Mouse (Mus musculus): Measurements from ENCODE around the gene Nol10. TPM values are rescaled to one million over a fixed set of nuclear protein-coding genes. Genes with fewer than 3 reads are reported as not detected.
A peak's percentile ranks its signal among the peaks of the same experiment; 100 is the strongest.

Gene Nol10
- total and polyA plus RNA-seq, 2 experiments from 2014 or later: 2.2 to 7.6 TPM

DNA sequence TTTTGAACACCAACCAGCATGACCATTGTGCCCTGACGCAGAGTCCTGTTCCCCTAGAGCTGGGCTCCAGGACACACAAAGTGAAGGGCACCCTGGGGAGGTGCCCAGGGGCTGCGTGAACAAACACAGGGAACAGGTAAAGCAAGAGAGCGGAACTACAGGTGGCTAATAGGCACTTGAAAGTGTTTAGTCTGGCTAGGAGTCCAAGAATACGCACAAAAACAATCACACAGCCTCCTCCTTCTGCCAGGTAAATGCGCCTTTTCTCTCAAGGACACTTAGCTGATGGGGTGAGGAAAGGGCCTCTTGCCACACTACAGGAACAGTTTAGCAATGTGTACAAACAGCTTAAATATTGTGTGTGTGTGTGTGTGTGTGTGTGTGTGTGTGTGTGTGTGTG is 32.2 kb upstream of the Nol10 start:
- DNase-seq (ENCODE audit: low spot score): no peak
- TF ChIP-seq EP300 (IDR thresholded peaks at IDR 0.05; ENCODE audit: low read depth) (no peak), CTCF (IDR thresholded peaks at IDR 0.05; ENCODE audit: low read depth) (no peak)
- 90% methylated on average over 5 of the region's 5 CpGs for WGBS

GRCm38 (mm10) chr12:17317970-17318369 is 30.3 kb upstream of the Nol10 start:
- DNase-seq (ENCODE audit: low spot score): no peak
- H3K4me1 ChIP-seq (ENCODE audit: control insufficient read depth, insufficient read depth): no peaks in the 10 kb centered on the region
- no peaks in the 10 kb centered on the region for H3K9me3 ChIP-seq (replicated peaks; ENCODE audit: control insufficient read depth, low read length)
- no peaks in the 10 kb centered on the region for H3K36me3 ChIP-seq (replicated peaks; ENCODE audit: control insufficient read depth, insufficient read depth, low read length)
- H3K4me3 ChIP-seq (ENCODE audit: low read depth, low read length): no peak overlapping the region
- no peak overlapping the region for H3K4me2 ChIP-seq (ENCODE audit: low read depth, low read length)
- ATAC-seq (ENCODE audit: insufficient read depth, low read depth): peak; percentile 74; the same call in 1 of the 2 replicates
- peaks cover 3% of the 10 kb centered on the region; the same call in 1 of the 2 replicates for H3K27me3 ChIP-seq (ENCODE audit: control insufficient read depth, insufficient read depth, low read length)
- H3K9ac ChIP-seq (replicated peaks; ENCODE audit: low read depth, low read length): no peak overlapping the region
- no peak overlapping the region for H3K27ac ChIP-seq (ENCODE audit: low read depth)
- WGBS: 32% methylated on average over 4 of the region's 4 CpGs
- TF ChIP-seq CTCF (IDR thresholded peaks at IDR 0.05; ENCODE audit: low read depth): no peak
- TF ChIP-seq EP300 (IDR thresholded peaks at IDR 0.05; ENCODE audit: low read depth): no peak

More for the DNA sequence above, 32.2 kb upstream of the Nol10 start:
- Histone ChIP-seq H3K4me1 (ENCODE audit: control insufficient read depth, insufficient read depth) (no peaks in the 10 kb centered on the region), H3K27me3 (ENCODE audit: control insufficient read depth, insufficient read depth, low read length) (no peaks in the 10 kb centered on the region), H3K4me3 (ENCODE audit: low read depth, low read length) (no peak overlapping the region), H3K4me2 (ENCODE audit: low read depth, low read length) (no peak overlapping the region), H3K36me3 (replicated peaks; ENCODE audit: control insufficient read depth, insufficient read depth, low read length) (no peaks in the 10 kb centered on the region), H3K9me3 (replicated peaks; ENCODE audit: control insufficient read depth, low read length) (no peaks in the 10 kb centered on the region), H3K27ac (ENCODE audit: low read depth) (no peak overlapping the region), H3K9ac (replicated peaks; ENCODE audit: low read depth, low read length) (no peak overlapping the region)
- ATAC-seq (ENCODE audit: insufficient read depth, low read depth): no peak

DNA sequence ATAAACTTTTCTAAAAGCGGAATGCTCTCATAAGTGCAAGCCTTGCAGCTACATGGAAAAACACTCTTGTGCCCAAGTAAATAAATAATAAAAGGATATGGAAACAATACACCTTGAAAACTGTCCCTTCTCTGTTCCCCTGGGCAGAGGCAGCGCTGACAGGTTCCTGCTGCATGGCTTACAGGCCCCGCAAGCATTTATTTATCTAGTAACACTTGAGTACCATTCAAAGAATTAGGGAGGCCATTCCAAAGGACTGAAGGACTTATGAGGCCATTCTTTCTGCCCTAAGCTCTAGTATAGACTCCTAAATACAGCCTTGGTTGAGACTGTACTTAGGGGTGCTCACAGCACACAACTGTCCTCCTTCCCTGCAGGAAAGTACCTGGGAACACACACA is 29.8 kb upstream of the Nol10 start:
- Histone ChIP-seq H3K9ac (replicated peaks; ENCODE audit: low read depth, low read length) (no peak overlapping the region), H3K4me3 (ENCODE audit: low read depth, low read length) (no peak overlapping the region), H3K4me2 (ENCODE audit: low read depth, low read length) (no peak overlapping the region), H3K27ac (ENCODE audit: low read depth) (no peak overlapping the region), H3K9me3 (replicated peaks; ENCODE audit: control insufficient read depth, low read length) (no peaks in the 10 kb centered on the region), H3K36me3 (replicated peaks; ENCODE audit: control insufficient read depth, insufficient read depth, low read length) (no peaks in the 10 kb centered on the region), H3K27me3 (ENCODE audit: control insufficient read depth, insufficient read depth, low read length) (peaks cover 6% of the 10 kb centered on the region), H3K4me1 (ENCODE audit: control insufficient read depth, insufficient read depth) (no peaks in the 10 kb centered on the region)
- TF ChIP-seq EP300 (IDR thresholded peaks at IDR 0.05; ENCODE audit: low read depth) (no peak), CTCF (IDR thresholded peaks at IDR 0.05; ENCODE audit: low read depth) (no peak)
- WGBS: 51% methylated on average over 3 of the region's 3 CpGs
- ATAC-seq (ENCODE audit: insufficient read depth, low read depth) (no peak), DNase-seq (ENCODE audit: low spot score) (no peak)

GRCm38 (mm10) chr12:17324549-17325470 is 23.4 kb upstream of the Nol10 start:
- Histone ChIP-seq H3K36me3 (replicated peaks; ENCODE audit: control insufficient read depth, insufficient read depth, low read length) (no peaks in the 10 kb centered on the region), H3K9me3 (replicated peaks; ENCODE audit: control insufficient read depth, low read length) (no peaks in the 10 kb centered on the region), H3K4me2 (ENCODE audit: low read depth, low read length) (peak overlapping the region; percentile 75), H3K27ac (ENCODE audit: low read depth) (no peak overlapping the region), H3K27me3 (ENCODE audit: control insufficient read depth, insufficient read depth, low read length) (peaks cover 31% of the 10 kb centered on the region), H3K4me1 (ENCODE audit: control insufficient read depth, insufficient read depth) (0 out of 2 replicates have a peak, but pooled peaks cover 3% of the 10 kb centered on the region), H3K4me3 (ENCODE audit: low read depth, low read length) (peak overlapping the region; percentile 51), H3K9ac (replicated peaks; ENCODE audit: low read depth, low read length) (0 out of 2 replicates have a peak overlapping the region, but pooled peaks have one; percentile 18)
- no peak for ATAC-seq (ENCODE audit: insufficient read depth, low read depth)
- 6% methylated on average over 48 of the region's 51 CpGs for WGBS
- no peak for DNase-seq (ENCODE audit: low spot score)
- TF ChIP-seq CTCF (IDR thresholded peaks at IDR 0.05; ENCODE audit: low read depth) (no peak), EP300 (IDR thresholded peaks at IDR 0.05; ENCODE audit: low read depth) (no peak)

DNA sequence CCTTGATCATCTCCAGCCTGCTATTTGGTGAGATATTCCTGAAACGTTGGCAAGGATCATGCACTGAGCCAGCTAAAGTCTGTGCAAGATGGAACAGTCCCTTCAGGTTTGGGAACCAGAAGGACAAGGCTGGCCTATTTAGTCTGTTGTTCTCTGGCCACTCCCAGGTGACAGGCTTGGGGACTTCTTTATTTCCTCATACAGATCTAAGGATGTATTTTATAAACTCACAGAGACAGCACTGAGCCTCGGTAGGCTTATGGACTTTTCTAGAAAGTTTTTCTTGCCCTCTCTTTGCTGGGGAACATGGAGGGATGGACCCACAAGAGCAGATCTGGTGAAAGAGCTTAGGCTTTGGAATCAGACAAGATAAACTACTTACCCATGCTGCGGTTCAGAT is 19.0 kb upstream of the Nol10 start, which contains the start of gene Atp6v1c2:
TSS of gene Atp6v1c2 (minus strand) at position 101 of the 400 bp plus-strand sequence.
- 63% methylated on average over 3 of the region's 3 CpGs for WGBS
- ATAC-seq (ENCODE audit: insufficient read depth, low read depth): no peak
- peaks cover 17% of the 10 kb centered on the region for H3K27me3 ChIP-seq (ENCODE audit: control insufficient read depth, insufficient read depth, low read length)
- no peak for DNase-seq (ENCODE audit: low spot score)
- no peak within 1 kb of the TSS for H3K4me2 ChIP-seq (ENCODE audit: low read depth, low read length)
- H3K4me1 ChIP-seq (ENCODE audit: control insufficient read depth, insufficient read depth): 0 out of 2 replicates have a peak, but pooled peaks cover 3% of the 10 kb centered on the region
- no peak within 1 kb of the TSS for H3K9ac ChIP-seq (replicated peaks; ENCODE audit: low read depth, low read length)
- H3K9me3 ChIP-seq (replicated peaks; ENCODE audit: control insufficient read depth, low read length): no peaks in the 10 kb centered on the region
- H3K36me3 ChIP-seq (replicated peaks; ENCODE audit: control insufficient read depth, insufficient read depth, low read length): no peaks in the 10 kb centered on the region
- no peak within 1 kb of the TSS for H3K27ac ChIP-seq (ENCODE audit: low read depth)
- TF ChIP-seq CTCF (IDR thresholded peaks at IDR 0.05; ENCODE audit: low read depth) (no peak), EP300 (IDR thresholded peaks at IDR 0.05; ENCODE audit: low read depth) (no peak)
- no peak within 1 kb of the TSS for H3K4me3 ChIP-seq (ENCODE audit: low read depth, low read length)

All from heart, postnatal 0 days (tissue).